Mouse (Mus musculus): ENCODE results near the gene Prkar1b.

- no peak for TF ChIP-seq CTCF (IDR thresholded peaks at IDR 0.05; ENCODE audit: control insufficient read depth, insufficient read depth, low read length)
- no peak for TF ChIP-seq POLR2A (IDR thresholded peaks at IDR 0.05; ENCODE audit: borderline replicate concordance, control insufficient read depth, low read depth, low read length)
Measured at GRCm38 (mm10) chr5:138990659-138991380, 159.0 kb downstream of the Prkar1b start.

Data from bone marrow, adult 2 months (tissue).